Mouse (Mus musculus) heart, embryonic 10.5 days (tissue): Measurements from ENCODE around the gene Gm1604a. TPM values are rescaled to one million over a fixed set of nuclear protein-coding genes. Genes with fewer than 3 reads are reported as not detected.
"Not testable (repeated sequence)": the region's sequence is repeated elsewhere in the genome, so short reads cannot be mapped to it uniquely, and the experiment has no call there.

Experiments
- DNase-seq: peaks from one replicate; pipeline ENCODE4 v3.0.0-alpha.2; 2017; ENCODE audit warnings: low spot score
- H3K27ac ChIP-seq: fragments of 300-500 bp; sonication (generic); 2 replicates; pipeline ENCODE4 v1.5.1; 2016; ENCODE audit warnings: mild to moderate bottlenecking
- H3K27me3 ChIP-seq: fragments of 300-500 bp; sonication (generic); 2 replicates; pipeline ENCODE4 v1.6.1; 2016; ENCODE audit warnings: mild to moderate bottlenecking; ENCODE audit not compliant: poor library complexity, insufficient read depth, severe bottlenecking
- H3K36me3 ChIP-seq: fragments of 300-500 bp; sonication (generic); 2 replicates; pipeline ENCODE4 v1.6.1; 2016; ENCODE audit warnings: mild to moderate bottlenecking, moderate library complexity
- H3K4me1 ChIP-seq: fragments of 300-500 bp; sonication (generic); 2 replicates; pipeline ENCODE4 v1.6.1; 2016; ENCODE audit warnings: mild to moderate bottlenecking
- H3K4me3 ChIP-seq: fragments of 300-500 bp; sonication (generic); 2 replicates; pipeline ENCODE4 v1.5.1; 2016; ENCODE audit warnings: mild to moderate bottlenecking, moderate library complexity
- H3K9me3 ChIP-seq: fragments of 300-500 bp; sonication (generic); 2 replicates; pipeline ENCODE4 v1.6.1; 2016; ENCODE audit warnings: mild to moderate bottlenecking, moderate library complexity
- WGBS: fragments of 180-500 bp; shearing (Covaris S2); methylation state at CpG from one replicate; pipeline ENCODE4 v1.1.7; 2016; 5-methylcytosine and 5-hydroxymethylcytosine counted together
- polyA plus RNA-seq: library from polyadenylated mRNA; unstranded; fragments of >200 nt; fragmentation: Nextera tagmentation; extraction: Ambion mirVana; gene quantifications from 2 replicates; pipeline ENCODE4 v1.2.1, GENCODE M21; 2016

Gm1604a gene
- polyA plus RNA-seq, 1 experiment from 2014 or later, result not detected

DNA sequence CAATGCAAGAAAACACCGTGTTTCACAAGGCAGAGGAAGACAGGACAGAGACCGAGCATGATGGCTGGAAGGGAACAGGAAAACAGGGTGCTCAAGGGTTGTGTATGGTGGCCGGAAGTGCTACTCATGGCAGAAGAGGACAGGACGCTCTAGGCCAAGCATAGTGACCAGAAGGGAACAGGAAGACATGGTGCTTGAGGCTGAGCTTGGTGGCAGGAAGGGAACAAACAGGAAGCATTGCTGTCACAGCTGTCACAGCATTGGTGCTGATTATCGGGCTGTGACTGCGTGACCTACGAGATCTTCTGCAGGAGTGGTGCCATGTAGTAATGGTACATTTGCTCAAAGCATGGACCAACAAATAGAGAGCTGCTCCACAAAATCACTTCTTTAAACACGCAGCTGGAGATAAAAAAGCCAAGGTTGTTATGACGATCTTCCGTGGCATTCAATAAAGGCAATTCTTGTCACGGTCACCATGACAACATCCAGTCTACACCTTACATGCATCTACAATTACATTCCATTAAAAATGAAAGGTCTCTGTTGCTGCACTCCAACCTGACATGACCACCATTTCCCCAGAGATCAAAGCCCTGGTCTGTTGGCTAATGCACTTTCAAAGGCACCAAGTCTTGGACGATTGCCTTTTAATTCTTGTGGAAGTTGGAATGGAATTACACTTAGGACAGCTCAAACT is 60.3 kb downstream of the Gm1604a start:
- H3K4me3 ChIP-seq, H3K36me3 ChIP-seq, H3K27me3 ChIP-seq, DNase-seq, H3K9me3 ChIP-seq, H3K27ac ChIP-seq, H3K4me1 ChIP-seq: not testable (repeated sequence)
- no CpG with 5 or more reads among the region's 12 CpGs for WGBS

DNA sequence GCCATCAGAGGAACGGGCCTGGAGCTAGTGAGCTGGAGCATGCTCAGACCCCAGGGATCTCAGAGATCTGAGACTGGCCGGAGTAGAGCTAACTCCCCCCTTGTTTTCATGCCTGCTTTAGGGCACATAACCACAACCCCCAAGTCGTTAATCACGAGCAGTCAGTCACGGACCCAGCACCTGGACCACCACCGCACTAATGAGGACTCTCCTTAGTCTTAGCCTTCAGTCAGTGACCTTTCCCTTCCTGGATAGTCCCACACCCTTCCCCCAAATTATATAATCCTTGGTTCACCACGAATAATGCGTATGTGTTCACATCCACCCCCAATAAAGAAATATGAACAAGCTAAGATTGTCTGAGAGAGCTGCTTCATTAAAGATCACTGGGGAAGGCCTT is 61.5 kb downstream of the Gm1604a start:
- not testable (repeated sequence) for H3K36me3 ChIP-seq, H3K27ac ChIP-seq, H3K4me1 ChIP-seq, DNase-seq, H3K9me3 ChIP-seq, H3K4me3 ChIP-seq, H3K27me3 ChIP-seq
- 85% methylated on average over 6 of the region's 8 CpGs for WGBS

DNA sequence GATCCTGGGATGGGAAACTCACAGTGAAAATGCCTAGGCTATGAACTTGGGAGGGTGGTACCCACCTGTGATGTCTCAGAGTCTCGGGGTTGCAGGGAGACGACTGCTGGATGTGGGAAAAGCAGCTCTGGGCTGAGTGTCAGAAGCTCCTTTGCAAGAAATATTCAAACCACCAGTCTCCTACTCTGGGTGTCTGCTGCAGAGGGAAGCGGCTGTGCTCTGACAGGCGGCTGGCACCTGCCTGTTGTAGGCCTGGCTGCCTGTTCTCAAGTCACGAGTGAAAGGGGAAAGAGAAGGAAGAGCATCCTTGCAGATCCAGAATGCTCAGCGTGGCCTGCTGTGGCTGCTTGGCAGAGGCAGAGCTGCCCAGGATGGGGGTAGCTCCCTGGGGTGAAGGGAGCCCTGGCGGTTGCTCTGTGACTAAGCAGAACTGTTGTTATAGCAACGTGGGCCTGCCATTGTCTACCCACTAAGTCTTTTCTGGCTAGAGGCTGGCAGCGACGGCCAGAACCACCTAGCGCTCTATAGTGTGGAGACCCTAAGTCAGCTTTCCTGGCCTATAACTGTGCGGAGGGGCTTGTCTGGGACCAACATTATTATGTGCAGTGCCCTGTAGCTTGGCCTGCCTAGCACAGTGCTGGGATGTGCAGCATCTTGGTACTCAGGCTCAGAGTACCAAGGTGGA is 72.6 kb downstream of the Gm1604a start:
- H3K27me3 ChIP-seq, H3K36me3 ChIP-seq, DNase-seq, H3K27ac ChIP-seq, H3K4me3 ChIP-seq, H3K9me3 ChIP-seq, H3K4me1 ChIP-seq: not testable (repeated sequence)
- WGBS, result no CpG with 5 or more reads among the region's 12 CpGs

DNA sequence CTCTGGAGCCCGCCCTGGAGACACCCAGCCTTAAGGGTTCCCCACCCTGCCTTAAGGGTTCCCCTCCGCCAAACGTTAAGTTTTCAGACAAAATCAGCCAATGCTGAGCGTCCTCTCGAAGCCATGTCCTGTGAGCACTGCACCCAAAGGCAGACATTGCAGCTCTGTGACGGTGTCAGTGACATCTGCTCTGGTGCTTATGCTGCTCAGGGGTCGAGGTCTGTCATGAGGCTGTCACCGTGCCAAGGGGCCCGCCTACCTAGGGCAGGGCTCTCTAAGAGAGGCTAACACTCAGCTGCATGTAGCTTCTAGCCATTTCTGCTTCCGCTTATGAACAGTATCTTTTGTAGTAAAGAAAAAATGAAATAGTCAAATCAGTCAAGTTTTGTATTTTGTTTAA is 73.7 kb downstream of the Gm1604a start:
- H3K4me1 ChIP-seq, H3K27ac ChIP-seq, H3K27me3 ChIP-seq, H3K4me3 ChIP-seq, H3K36me3 ChIP-seq, H3K9me3 ChIP-seq, DNase-seq: not testable (repeated sequence)
- WGBS, result 79% methylated on average over 9 of the region's 10 CpGs

DNA sequence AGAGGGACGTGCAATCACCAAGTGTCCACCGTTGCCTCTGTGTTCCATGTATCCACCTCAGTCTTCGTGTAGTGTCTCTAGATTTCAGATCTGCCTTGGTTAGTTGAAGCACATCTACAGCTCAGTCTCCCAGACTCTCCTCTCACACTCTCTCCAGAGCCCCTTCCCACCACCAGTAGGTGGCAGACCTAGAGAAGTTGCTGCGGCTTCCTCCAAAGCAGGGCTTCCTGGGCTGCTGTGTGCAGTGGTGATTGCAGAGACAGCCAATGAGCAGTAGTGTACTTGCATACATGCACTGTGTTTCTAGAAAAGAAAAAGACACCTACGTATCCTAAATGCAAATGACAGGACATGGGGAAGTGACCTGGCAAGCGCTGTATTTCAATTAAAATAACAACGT is 77.6 kb downstream of the Gm1604a start:
- H3K36me3 ChIP-seq, DNase-seq, H3K27ac ChIP-seq, H3K9me3 ChIP-seq, H3K4me3 ChIP-seq, H3K27me3 ChIP-seq, H3K4me1 ChIP-seq: not testable (repeated sequence)
- no CpG with 5 or more reads among the region's 7 CpGs for WGBS

DNA sequence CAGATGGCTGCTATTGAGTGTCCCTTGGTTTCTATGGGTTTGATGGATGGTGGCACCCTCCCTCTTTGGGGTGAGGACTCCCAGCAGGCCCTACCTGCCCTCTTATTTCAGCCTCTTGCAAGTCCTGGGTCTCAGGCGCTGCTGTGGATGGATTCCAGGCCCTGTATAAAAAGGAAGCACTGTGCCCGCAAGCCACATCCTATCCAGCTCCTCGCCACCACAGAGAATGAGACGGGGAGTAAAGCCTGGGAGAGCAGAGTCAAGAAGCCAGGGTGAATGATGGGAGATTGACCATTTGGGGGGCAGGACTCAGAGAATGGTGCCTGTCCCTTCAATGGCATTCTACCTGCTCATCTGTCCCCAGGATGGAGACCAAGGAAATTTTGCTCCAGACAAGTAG is 86.3 kb downstream of the Gm1604a start:
- not testable (repeated sequence) for DNase-seq, H3K9me3 ChIP-seq, H3K27ac ChIP-seq, H3K4me3 ChIP-seq, H3K36me3 ChIP-seq, H3K4me1 ChIP-seq, H3K27me3 ChIP-seq
- 80% methylated on average over 3 of the region's 4 CpGs for WGBS

DNA sequence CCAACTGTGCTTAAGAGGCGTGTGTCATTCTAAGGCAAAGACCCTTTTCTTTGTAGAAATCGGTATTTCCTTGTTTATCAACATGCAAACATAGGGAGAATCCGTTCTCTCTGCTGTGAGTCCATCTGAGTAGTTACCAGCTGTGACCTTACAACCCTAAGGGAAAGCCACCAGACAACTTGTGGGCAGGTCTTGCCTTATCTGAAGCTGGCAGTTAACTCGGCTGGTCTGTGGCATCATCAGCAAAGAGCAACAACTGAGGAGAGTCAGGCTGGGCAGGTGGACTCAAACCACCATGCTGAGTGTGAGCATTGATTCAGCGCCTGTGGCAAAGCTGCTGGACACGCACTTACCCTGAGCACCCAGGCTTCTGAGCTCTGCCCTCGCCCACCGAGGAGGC is 90.9 kb downstream of the Gm1604a start:
- WGBS, result 69% methylated on average over 7 of the region's 8 CpGs
- not testable (repeated sequence) for DNase-seq, H3K27me3 ChIP-seq, H3K36me3 ChIP-seq, H3K9me3 ChIP-seq, H3K4me1 ChIP-seq, H3K4me3 ChIP-seq, H3K27ac ChIP-seq

DNA sequence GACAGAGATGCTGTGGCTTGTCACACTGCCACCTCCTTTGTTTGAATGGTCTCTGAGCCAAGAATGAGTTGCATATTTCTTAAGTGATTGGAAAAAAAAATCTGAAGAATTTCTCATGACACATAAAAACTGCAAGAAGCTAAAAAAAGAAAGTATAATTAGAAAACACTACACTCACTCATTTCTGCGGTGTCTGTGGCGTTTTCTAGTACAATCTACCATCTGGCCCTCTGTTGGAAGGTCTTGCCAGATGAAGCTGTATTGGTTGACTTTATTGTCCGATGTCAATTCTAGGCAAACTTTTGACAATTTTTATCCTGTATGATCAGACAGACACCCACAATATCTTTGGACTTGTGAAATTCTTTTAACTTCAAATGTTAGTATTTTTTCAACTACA is 95.5 kb downstream of the Gm1604a start:
- not testable (repeated sequence) for DNase-seq, H3K36me3 ChIP-seq
- WGBS, result 81% methylated on average over 3 of the region's 3 CpGs

DNA sequence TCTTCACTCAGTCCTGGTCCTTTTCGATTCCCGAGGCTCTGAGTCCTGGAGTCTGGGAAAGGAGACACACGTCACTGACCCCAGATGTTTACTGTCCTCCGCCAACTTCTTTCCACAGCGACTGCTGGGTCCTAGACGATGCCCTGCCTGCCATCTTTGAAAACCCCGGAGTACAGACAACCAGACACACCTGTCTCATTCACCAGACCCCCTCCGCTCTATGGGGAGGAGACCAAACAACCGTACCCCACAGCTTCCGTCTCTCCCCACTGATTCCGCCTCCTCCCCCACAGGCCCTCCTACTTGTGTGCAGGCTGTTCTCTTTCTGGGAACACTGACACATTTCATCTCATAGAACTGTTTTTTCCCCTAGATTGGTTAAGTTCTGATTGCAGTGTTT is 97.2 kb downstream of the Gm1604a start:
- H3K36me3 ChIP-seq, H3K4me3 ChIP-seq, H3K4me1 ChIP-seq, H3K9me3 ChIP-seq, H3K27ac ChIP-seq, DNase-seq, H3K27me3 ChIP-seq: not testable (repeated sequence)
- WGBS, result 82% methylated on average over 11 of the region's 11 CpGs

More for the DNA sequence above, 95.5 kb downstream of the Gm1604a start:
- H3K4me3 ChIP-seq, H3K27ac ChIP-seq, H3K9me3 ChIP-seq, H3K27me3 ChIP-seq, H3K4me1 ChIP-seq: not testable (repeated sequence)

DNA sequence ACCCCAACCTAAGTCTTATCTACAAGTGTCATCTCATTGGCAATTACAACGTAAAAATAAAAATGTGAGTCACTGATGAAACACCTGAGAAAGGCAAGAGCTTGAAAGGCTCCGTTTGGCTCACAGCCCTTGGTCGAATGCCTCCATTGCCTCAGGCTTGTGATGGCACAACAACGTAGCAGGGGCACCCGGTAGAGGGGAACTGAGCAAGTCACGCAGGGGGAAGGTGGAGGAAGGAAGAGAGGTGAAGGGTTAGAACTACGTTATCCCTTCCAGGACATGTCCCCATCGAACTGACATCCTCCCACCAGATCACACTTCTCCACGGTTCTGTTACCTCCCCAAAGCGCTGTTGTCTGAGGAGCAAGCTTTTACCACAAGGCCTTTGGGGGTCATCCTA is 101.1 kb downstream of the Gm1604a start:
- not testable (repeated sequence) for H3K4me3 ChIP-seq, H3K27ac ChIP-seq, DNase-seq, H3K36me3 ChIP-seq, H3K27me3 ChIP-seq, H3K4me1 ChIP-seq, H3K9me3 ChIP-seq
- WGBS, result 82% methylated on average over 8 of the region's 10 CpGs

DNA sequence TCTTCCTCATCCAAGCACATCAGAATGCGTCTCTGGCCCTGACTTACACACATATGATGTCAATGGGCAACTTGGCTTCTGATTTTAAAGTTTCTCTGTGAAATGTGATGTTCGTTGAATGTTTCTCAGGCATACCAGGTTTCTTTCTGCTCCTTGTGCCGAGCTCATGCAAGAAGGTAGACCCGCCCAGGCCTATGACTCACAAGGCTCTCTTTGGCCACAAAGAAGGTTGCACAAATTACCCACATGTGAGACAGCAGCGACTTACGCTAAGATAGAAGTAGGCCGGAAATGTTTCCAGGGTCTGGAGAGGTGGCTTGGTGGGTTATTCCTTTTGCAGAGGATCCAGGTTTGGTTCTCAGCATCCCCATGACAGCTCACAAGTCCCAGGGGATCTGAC is 108.6 kb downstream of the Gm1604a start:
- not testable (repeated sequence) for H3K36me3 ChIP-seq, DNase-seq, H3K27me3 ChIP-seq, H3K27ac ChIP-seq, H3K9me3 ChIP-seq, H3K4me1 ChIP-seq, H3K4me3 ChIP-seq
- WGBS, result no CpG with 5 or more reads among the region's 7 CpGs

DNA sequence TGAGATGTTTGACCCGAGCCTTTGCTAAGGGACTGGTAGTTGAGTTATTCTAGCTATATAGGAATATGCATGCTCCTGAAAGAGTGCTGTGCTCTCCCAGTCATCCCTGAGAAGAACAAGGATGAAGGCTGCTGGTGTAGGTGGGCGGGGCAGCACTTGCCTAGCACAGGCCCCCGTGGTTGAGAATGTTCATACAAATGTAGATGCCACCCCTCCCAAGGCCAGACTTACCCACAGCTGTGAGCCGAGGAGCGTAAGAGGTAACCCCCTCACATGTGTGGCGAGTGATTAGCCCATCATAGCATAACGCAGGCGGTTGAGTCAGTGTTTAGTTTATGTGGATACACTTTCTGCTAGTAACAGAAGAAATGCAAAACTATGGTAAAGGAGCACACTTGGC is 109.9 kb downstream of the Gm1604a start:
- not testable (repeated sequence) for H3K4me3 ChIP-seq, H3K27me3 ChIP-seq, H3K27ac ChIP-seq, DNase-seq, H3K36me3 ChIP-seq, H3K9me3 ChIP-seq, H3K4me1 ChIP-seq
- 90% methylated on average over 7 of the region's 8 CpGs for WGBS
